Mouse (Mus musculus) left cerebral cortex, postnatal 25 days (tissue): Measurements from ENCODE around the gene Nos2. TPM values are rescaled to one million over a fixed set of nuclear protein-coding genes. Genes with fewer than 3 reads are reported as not detected.

Source experiments
- DNase-seq, 2 experiments: peaks; one replicate each; pipeline ENCODE4 v3.0.0; 2022; ENCODE audit warnings: low spot score in 2 of 2, mixed read lengths in 1 of 2
- intact Hi-C: fragments of 180-260 bp; cut with DNase I; formaldehyde crosslinking; loops from one replicate; pipeline ENCODE4 v1.15.1; 2025
- total RNA-seq, 2 experiments: library from RNA; stranded (reverse); gene quantifications; 2 replicates each; pipeline ENCODE4 v1.2.3; 2021

Nos2 gene
- under 1 TPM; 0.48 to 0.66 TPM for total RNA-seq

DNA sequence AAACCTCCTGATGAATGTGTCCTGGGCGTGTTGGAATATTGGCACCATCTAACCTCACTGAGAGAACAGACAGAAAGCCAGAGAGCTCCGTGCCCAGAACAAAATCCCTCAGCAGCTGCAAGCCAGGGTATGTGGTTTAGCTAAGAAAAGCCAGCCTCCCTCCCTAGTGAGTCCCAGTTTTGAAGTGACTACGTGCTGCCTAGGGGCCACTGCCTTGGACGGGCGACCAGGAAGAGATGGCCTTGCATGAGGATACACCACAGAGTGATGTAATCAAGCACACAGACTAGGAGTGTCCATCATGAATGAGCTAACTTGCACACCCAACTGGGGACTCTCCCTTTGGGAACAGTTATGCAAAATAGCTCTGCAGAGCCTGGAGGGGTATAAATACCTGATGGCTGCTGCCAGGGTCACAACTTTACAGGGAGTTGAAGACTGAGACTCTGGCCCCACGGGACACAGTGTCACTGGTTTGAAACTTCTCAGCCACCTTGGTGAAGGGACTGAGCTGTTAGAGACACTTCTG lies at the start of gene Nos2:
Gene Nos2, plus strand, starts transcription at position 377 of the 529 bp plus-strand sequence.
- intact Hi-C loops = no loop called here

DNA sequence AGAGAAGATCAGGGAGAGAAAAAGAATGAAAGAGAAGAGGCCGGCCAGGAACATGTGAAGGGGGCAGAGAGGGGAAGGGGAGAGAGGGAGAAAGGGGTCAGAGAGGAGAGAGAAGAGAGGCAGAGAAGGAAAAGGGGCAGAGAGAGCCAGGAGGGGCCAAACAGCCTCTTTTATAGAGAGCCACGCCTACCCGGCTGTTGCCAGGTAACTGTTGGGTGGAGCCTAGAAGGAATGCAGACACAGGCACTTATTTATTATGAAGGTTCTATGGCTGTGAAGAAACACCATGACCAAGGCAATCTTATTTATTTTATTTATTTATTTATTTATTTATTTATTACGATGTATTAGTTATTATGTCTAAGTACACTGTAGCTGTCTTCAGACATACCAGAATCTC lies 49.7 kb upstream of the Nos2 start:
- no peak for DNase-seq
- intact Hi-C loops = no loop called here

More for the DNA sequence above, at the start of gene Nos2:
- no peak for DNase-seq

DNA sequence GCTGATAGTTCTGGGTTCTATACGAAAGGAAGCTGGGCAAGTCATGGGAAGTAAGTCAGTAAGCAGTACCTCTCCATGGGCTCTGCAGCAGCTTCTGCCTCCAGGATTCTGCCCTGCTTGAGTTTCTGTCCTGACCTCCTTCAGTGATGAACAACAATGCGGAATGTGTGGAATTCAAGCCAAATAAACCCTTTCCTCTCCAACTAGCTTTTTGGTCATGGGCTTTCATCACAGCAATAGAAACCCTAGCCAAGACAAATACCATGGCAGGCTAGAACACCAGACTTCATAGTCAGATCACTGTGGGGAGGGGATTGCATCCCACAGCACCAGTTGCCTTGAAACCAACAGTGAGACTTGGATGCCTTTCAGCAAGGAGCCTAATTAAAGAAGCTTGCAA lies 47.8 kb upstream of the Nos2 start:
- DNase-seq = no peak
- intact Hi-C loops = no loop called here

DNA sequence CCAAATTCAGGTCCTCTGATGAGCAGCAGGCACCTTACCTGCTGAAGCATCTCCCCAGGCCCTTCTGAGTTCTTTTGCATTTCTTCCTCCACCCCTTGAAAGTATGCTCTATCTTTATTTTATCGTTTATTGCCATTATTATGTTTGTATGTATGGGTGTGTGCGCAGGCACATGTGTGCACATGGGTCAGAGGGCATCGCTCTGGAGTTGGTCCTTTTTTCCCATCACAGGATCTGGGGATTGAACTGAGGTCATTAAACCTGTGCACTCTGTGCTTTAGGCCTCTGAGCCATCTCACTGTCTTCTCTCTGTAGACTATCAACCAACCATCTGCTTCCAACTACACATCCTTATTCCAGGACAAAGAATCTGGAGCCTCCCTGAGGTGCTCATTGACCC lies 40.9 kb upstream of the Nos2 start:
- intact Hi-C loops = no loop called here
- DNase-seq = no peak

DNA sequence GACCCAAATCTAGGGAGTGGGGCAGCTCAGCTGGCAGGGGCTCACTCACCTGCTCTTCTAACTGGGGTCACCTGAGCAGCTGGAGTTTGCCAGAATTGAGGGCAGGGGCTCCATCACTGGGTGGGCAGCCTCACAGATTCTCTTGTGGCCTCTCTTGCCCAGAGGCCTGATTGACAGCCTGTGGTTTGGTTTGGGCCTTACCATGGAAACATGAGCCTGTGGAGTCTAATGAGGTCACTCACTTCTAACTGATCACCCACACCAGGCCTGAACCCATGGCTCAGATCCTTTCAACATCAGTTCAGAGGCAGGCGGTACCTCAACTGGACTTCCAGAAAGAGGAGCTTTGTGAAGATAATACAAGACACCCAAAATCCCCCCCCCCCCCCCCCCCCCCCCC lies 33.9 kb upstream of the Nos2 start:
- intact Hi-C loops = no loop called here
- no peak for DNase-seq

DNA sequence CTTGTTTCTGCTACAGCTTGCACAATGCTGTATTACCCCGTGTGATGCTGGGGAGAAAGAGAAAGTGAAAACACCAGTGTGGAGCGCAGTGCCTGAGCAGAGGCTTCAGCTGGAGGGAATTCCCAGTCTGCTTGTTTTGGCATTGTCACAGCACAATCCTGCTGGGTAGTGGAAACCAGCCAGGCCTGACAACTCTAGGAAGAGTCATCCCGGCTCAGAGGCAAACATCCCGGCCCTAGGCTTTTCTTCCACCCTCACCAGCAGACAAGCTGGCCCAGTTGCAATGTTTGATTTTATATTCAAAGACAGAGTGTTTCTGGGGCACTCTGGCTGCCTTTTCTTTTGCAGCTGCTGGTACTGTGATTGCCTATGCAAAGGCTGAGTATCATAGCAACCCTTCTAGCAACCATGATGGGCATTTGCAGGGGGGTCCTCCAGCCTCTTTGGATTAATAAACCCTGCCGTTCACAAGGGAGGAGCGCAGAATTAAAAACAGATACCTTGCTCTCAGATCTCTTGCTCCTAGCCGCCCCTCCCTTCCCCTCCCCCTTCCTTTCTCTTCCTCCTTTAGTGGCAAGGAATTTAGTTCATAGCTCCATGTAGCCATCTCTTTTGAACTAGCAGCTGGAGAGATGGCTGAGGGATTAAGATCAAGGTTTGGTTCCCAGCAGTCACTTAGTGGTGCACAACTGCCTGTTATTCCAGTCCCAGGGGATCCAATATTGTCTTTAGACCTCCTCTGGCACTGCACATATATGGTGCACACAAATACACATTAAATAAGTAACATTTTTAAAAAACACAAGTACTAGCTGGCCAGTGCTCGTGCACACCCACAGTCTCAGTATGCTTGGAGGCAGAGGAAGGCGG lies 33.2 kb upstream of the Nos2 start:
- DNase-seq = peak; percentile 77 to 94
- intact Hi-C loops = no loop called here

DNA sequence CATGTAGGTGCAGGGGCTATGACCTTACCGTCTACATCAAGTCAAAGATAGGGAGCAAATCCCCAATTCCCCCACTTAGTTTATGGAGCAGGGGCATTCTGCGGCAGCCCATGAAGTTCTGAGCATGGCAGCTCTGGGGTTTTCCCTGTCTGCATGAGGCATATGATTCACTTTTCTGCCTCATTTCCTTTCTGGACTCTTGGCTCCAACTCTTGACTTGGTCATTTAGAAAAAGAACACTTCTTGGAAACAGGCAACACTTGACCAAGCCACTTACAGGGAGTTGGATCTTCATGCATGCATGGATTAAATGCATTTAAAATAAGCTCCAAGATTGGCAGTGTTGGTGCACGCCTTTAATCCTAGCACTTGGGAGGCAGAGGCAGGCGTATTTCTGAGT lies 31.4 kb upstream of the Nos2 start:
- DNase-seq = no peak
- intact Hi-C loops = no loop called here

DNA sequence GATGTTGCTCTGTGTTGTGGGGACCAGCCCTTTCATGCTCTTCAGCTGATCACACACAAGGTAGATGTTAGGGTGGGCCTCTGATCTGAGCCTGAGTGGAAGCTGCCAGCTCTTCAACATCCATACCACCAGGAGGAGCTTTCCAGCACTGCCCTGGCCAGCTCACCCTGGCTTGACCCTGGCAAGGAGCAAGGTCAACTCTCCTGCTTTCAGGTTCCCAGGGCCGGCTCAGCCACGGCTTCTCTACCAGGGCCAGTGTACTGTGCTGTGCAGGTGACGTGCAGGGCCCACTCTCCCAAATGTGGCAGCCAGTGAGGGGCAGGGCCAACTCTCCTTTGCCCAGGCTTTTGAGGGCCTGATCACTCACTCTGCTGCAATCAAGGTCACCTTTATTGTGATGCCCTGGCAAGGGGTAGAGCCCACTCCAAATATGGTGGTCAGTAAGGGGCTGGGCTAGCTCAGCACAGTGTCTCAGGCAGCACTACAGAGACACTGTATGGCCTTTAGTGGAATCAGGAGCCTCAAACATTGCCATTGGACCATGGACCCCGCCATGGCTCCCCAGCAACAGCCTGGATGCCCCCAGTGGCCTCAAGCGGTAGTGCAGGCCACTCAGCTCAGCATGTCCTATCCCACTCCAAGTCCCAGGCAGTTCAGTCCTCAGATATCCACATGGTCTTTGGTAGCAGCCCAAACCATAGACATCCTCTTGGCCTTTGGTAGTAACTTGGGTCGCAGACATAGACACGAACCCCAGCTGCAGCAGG lies 24.0 kb upstream of the Nos2 start:
- no peak for DNase-seq
- intact Hi-C loops = no loop called here

DNA sequence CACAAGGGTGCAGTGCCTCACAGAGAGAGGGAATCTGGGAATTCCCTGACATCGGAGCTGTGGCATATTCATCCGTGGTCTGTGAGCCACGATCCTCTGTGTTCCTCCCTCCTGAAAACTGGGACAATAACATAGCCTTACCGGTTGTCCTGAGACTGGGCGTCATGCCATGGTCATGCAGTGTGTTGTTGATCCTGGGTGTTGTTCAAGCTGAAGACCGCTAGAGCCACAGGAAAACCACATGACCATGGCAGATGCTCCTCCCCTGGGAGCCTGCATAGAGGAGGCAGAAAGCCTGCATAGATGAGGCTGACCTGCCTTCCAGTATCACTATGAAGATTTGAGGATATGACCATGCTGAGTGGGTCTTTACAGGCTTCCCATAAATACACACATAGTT lies 5.1 kb upstream of the Nos2 start:
- intact Hi-C loops = no loop called here
- no peak for DNase-seq

DNA sequence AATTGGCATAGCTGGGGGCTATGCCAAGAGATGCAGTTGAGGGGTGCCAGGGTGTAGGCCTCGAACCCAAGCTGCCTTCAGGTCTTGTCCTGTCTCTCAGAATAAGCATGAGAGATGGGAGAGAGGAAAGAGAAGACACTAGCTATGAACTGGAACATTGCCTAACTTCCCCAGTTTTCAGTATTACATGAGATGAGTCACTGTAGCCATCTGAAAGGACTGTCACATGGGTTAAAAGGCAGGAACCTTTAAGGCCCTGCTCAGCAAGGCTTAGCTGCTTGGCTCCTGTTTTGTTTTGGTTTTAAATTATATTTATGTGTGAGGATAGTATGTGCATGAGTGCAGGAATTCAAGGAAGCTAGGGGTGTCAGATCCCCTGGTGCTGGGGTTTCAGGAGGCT lies 4.2 kb upstream of the Nos2 start:
- intact Hi-C loops = no loop called here
- no peak for DNase-seq

DNA sequence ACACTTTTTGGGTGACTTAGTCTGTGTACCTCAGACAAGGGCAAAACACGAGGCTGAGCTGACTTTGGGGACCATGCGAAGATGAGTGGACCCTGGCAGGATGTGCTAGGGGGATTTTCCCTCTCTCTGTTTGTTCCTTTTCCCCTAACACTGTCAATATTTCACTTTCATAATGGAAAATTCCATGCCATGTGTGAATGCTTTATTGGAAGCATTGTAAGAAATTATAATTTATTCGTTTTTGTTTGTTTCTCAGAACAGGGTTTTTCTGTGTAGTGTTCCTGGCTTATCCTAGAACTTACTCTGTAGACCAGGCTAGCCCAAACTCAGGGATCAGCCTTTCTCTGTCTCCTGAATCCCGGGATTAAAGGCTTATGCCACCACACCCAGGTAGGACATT lies 842 bp upstream of the Nos2 start:
- no peak for DNase-seq
- intact Hi-C loops = no loop called here

DNA sequence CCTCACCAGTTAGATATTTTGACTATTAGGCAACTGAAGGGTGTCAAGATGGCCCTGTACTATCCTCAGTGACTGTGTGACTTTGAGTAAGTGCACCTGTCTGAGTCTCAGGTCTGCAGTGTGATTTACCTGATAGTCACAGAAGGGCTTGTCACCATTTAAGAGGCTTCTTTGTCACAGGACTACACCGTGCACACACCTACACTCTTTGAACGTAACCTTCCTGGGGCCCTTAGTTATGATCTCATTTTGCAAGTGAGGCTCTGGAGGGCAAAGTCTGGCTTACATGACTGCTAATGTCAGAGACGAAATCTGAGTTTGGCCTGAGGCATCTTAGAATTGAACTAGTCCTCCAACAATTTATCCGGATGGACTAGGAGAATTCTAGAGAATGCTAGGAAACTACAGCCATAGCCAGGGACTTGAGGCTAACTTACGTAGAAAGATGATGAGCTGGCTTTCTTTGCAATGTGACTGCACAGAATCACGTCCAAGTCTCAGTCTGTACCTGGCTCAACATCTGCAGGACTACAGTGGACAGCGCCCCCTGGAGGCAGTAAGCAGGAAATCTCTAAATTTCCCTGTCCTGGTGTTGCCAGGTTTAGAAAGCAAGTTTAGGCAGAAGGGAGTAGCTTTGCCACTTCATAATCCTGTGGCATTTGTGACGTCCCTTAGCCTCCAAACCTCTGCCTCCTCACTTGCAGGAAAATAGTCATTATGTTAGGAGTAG lies 2.3 kb downstream of the Nos2 start:
- peak; percentile 32 to 33 for DNase-seq
- intact Hi-C loops = loop anchor here (2.0 kb wide), 1 partner anchor 66 kb away; no protein-coding TSS in a partner anchor

DNA sequence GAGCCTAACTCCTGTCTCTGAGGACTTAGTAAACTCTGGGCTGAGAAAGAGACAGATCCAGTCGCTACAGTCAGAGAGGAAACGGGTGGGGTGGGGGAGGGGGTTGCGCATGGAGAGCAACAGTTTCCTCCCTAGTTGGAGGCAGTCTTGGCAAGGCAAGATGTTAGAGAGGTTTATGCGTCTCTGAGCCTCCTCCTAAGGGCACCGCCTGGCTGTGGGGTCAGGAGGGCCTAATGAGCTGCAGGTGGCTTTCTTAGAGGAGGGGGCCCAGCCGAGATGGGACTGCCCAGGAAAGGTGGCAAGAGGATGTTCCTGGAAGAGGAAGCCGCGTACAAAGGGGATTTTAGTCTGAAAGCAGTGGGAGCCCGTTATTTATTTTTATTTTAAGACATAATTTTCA lies 3.5 kb downstream of the Nos2 start:
- intact Hi-C loops = no loop called here
- DNase-seq = no peak

DNA sequence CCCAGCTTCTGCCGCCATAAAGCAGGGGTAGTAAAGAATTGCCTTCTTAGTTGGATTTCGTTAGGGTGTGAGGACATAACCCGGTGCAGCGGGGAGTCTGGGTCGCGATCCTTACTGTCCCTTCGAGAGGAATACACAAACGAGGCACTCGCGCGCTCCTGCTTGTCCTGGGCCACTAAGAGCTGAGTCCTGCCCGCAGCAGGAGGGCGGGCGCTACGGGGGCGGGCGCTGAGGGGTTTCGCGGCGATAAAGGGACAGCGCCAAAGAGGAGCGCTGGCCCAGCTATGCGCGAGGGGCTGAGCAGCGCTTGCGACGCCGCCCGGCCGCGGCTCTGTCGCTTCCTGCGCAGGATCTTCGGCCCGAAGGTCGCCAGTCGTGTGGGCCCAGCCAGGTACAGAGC lies 4.3 kb downstream of the Nos2 start:
- DNase-seq = peak in 1 of 2 experiments; percentile 3
- intact Hi-C loops = no loop called here

DNA sequence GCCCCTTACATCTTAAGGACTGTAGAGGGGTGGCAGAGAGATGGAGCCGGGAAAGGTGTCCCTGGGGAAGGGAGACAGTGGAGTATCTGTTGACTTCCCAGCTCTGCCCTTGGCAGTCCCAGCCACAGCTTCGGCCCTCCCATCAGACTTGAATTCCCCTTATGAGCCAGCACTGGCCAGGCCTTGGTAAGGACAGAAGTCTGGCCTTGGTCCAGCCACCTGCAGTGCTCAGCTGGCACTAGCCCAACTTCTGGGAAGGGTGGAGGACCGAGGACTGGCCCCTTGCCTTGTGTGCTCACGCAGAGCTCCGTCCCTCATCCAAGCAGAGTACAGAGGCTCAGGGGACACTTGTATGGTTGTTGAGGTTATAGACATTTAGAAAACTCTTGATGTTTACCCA lies 8.8 kb downstream of the Nos2 start:
- peak; percentile 28 to 36 for DNase-seq
- intact Hi-C loops = no loop called here

DNA sequence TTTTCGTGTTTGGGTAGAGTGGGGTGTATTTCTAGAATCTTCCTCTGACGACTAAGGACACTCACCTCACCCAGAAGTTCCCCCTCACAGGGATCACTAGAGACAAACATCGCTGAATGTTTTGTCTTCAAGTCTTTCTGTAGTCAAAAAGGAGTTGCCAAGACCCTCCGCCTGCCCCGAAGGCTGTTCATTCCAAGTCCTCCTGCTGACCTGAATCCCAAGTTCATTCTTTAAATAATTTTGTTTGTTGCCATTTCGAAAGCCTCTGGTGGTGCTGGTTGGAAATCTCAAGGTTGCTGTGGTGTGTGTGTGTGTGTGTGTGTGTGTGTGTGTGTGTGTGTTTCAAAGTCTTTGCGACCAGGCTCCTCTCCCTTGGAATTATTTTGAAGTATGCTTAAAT lies 13.7 kb downstream of the Nos2 start:
- DNase-seq = no peak
- intact Hi-C loops = no loop called here

DNA sequence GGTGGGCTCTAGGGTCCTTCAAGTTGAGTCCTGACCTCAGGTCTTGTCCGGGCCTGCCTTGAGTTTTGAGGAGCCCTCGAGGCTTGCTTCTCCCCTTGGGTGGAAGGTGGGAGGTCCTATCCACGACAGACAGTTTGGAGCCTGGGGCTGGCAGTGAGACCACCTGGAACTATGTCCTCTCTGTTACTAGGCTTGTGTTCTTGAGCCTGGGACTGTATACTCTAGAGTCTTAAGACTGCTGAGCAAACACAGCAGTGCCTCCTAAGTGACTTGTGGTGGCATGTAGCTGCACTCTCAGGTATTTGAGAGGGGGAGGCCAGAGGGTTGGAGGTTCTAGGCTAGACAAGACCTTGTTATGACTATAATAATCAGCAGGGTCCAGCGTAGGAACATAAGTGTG lies 14.1 kb downstream of the Nos2 start:
- no peak for DNase-seq
- intact Hi-C loops = no loop called here

DNA sequence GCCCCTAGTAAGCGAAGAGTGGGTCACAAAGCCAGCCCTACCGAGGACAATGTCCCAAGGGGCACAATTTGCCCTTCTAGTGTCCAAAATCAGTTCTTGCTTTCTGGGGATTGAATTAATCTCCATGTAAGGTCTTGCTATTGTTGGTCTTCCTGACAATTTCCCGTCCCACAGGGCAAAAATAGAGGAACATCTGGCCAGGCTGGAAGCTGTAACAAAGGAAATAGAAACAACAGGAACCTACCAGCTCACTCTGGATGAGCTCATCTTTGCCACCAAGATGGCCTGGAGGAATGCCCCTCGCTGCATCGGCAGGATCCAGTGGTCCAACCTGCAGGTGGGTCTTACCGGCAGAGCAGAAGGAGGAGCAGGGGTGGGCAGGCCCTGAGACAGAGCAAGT lies 14.6 kb downstream of the Nos2 start:
- intact Hi-C loops = no loop called here
- DNase-seq = no peak

DNA sequence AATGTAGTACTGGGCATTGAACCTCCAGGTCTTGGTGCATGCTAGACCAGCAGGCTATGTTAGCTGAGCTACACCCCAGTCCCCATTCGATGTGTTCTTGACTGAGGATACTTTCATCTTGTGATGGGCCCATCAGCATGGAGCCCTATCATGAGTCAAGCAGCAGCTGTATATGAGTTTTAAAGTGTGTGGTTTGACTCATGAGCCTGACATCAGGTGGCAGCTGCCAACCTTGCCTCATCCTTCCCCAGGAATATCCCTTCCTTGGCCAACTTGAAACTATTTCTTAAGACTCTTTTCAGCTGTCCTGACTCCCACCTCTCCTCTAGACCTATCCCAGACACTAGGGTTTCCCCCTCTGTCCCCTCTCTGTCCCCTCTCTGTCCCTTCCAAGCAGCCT lies 22.5 kb downstream of the Nos2 start:
- no peak for DNase-seq
- intact Hi-C loops = no loop called here

DNA sequence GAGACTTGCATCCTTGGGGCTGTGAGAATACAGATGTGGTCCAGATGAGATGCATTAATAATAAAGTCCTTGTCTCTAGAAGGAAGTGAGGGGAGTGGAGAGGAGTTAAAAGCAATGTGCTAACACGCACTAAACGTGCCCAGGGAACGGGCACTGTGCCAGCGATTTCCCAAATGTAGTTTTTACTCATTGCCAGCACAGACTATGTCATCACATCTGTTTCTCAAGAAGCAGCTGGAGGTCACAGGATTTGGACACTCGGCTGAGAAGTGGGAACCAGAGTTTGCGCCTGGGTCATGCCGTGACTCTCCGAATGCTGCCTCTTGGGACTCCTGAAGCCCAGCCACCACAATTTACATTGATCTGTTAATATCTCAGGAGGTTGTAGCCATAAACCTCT lies 29.8 kb downstream of the Nos2 start:
- intact Hi-C loops = no loop called here
- DNase-seq = no peak
